Mouse (Mus musculus): ENCODE data around the gene Shkbp1.

Shkbp1 gene

GRCm38 (mm10) chr7:27331854-27332253, 24.0 kb downstream of the Shkbp1 start:
- CTCF ChIA-PET = interaction anchor here (0.6 to 8.5 kb wide), 73 partner anchors 9 to 1576 kb away, joined by 3 to 173 read pairs (median 6); partner anchors contain the start of genes Coq8b (in 1 of the 4), Itpkc (in 1 of the 4), Sertad3 (in 1 of the 4) and Shkbp1 (in 1 of the 4)
- POLR2A ChIA-PET = interaction anchor here in 3 of 4 experiments (0.5 to 21.4 kb wide), 80 partner anchors 9 to 1542 kb away, joined by 3 to 590 read pairs (median 5); partner anchors contain the start of genes BC024978 (in 2 of the 3), Gm20479 (in 2 of the 3), Shkbp1 (in 2 of the 3) and Snrpa (in 2 of the 3)

DNA sequence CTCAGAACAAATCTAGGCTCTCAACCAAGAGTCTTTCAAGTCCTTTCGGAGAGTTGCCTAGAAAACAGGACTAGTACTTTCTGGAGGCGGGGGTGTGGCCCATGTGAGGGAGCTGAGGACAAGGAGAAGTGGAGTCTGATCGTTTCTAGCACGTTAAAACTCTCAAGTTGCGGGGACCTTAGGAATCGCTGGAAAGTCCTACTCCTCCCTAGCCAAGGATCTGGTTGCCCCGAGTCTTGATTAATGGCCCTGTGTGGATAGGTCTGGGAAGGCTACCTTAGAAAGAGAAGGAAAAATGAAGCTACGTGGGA, 24.3 kb downstream of the Shkbp1 start:
- ChIA-PET POLR2A (interaction anchor here (0.5 to 21.4 kb wide), 81 partner anchors 9 to 400 kb away, joined by 3 to 590 read pairs (median 6); partner anchors contain the start of genes BC024978 (in 2 of the 4), Gm20479 (in 2 of the 4), Shkbp1 (in 2 of the 4) and Snrpa (in 2 of the 4)), CTCF (interaction anchor here (0.5 to 8.5 kb wide), 69 partner anchors 9 to 1576 kb away, joined by 3 to 173 read pairs (median 6); partner anchors contain the start of genes Itpkc (in 1 of the 4), Sertad3 (in 1 of the 4) and Shkbp1 (in 1 of the 4))

GRCm38 (mm10) chr7:27330709-27331540, 24.9 kb downstream of the Shkbp1 start:
- ChIA-PET CTCF (interaction anchor here (0.5 to 8.5 kb wide), 75 partner anchors 9 to 433 kb away, joined by 3 to 173 read pairs (median 5); partner anchors contain the start of genes Coq8b (in 1 of the 4), Itpkc (in 1 of the 4), Sertad1 (in 1 of the 4) and Shkbp1 (in 1 of the 4)), POLR2A (interaction anchor here (0.6 to 21.4 kb wide), 98 partner anchors 9 to 401 kb away, joined by 3 to 590 read pairs (median 5); partner anchors contain the start of genes BC024978 (in 2 of the 4), Gm20479 (in 2 of the 4), Sertad1 (in 2 of the 4) and Shkbp1 (in 2 of the 4))

DNA sequence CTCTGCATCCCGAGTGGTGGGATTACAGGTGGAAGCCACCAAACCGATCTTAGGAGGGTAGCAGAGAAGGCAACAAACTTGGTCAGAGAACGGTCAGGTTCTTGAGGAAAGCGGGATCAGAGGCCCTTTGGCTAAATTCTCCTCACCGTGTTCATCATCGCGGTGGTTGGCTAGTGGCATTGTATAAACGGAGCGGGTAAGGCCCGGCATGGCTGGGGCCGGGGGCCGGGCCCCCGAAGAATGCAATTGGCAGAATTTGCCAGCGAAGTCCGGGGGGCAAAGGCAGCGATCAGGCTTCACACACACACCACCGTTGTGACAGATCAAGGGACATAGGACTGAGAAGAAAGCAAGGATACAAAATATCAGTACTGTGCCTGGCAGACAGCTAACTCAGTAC, 25.8 kb downstream of the Shkbp1 start:
- ChIA-PET POLR2A (interaction anchor here in 3 of 4 experiments (0.6 to 21.4 kb wide), 37 partner anchors 8 to 960 kb away, joined by 3 to 590 read pairs (median 8); partner anchors contain the start of genes BC024978 (in 2 of the 3), Gm20479 (in 2 of the 3), Sertad1 (in 2 of the 3) and Shkbp1 (in 2 of the 3)), CTCF (interaction anchor here (0.6 to 8.5 kb wide), 24 partner anchors 12 to 237 kb away, joined by 3 to 173 read pairs (median 6); no protein-coding TSS in a partner anchor)

DNA sequence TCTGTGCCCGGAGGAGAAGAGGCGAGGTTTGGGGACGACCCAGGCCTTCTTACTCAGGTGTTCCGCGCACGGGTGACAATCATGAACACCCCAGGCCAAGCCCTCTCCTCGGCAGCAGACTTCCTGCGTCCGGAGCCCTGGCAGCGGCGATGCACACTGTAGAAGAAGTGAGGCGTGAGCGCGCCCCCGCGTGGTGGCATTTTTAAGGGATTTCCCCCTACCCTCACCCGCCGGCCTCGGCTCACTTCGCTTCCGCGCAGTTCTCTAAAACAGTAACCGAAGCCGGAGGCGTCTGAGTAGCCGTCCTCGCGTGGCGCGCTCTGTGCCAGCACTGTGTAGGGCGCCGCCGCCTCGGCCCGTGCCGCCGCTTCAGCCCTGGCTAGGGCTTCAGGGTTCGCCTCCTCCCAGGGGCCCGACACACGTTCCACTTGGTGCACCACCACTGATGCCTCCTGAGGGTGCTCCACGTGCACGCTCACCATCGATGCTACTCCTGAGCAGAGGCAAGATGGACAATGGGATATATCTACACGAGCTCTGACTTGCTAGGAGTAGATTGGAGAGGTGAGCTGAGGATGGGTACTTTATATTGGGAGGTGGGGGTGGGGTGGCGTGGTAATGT, 26.4 kb downstream of the Shkbp1 start:
- ChIA-PET POLR2A (interaction anchor here in 3 of 4 experiments (0.6 to 21.4 kb wide), 17 partner anchors 10 to 960 kb away, joined by 3 to 590 read pairs (median 6); partner anchors contain the start of genes Gm20479 (in 1 of the 3) and Shkbp1 (in 1 of the 3)), CTCF (interaction anchor here (0.6 to 8.5 kb wide), 16 partner anchors 13 to 238 kb away, joined by 3 to 173 read pairs (median 6); no protein-coding TSS in a partner anchor)

GRCm38 (mm10) chr7:27328648-27329047, 27.2 kb downstream of the Shkbp1 start:
- POLR2A ChIA-PET = interaction anchor here (0.8 to 21.4 kb wide), 15 partner anchors 11 to 158 kb away, joined by 3 to 590 read pairs (median 6); partner anchors contain the start of genes Coq8b (in 1 of the 4), Gm20479 (in 1 of the 4), Sertad1 (in 1 of the 4) and Shkbp1 (in 1 of the 4)

GRCm38 (mm10) chr7:27328161-27328560, 27.7 kb downstream of the Shkbp1 start:
- ChIA-PET POLR2A (interaction anchor here (0.8 to 21.4 kb wide), 13 partner anchors 11 to 159 kb away, joined by 3 to 590 read pairs (median 9); partner anchors contain the start of genes Coq8b (in 1 of the 4), Gm20479 (in 1 of the 4), Sertad1 (in 1 of the 4) and Shkbp1 (in 1 of the 4)), CTCF (interaction anchor here (0.9 to 8.5 kb wide), 11 partner anchors 19 to 81 kb away, joined by 3 to 173 read pairs (median 5); no protein-coding TSS in a partner anchor)

More at GRCm38 (mm10) chr7:27328648-27329047, 27.2 kb downstream of the Shkbp1 start:
- CTCF ChIA-PET = interaction anchor here (1.0 to 8.5 kb wide), 12 partner anchors 20 to 80 kb away, joined by 3 to 173 read pairs (median 5); no protein-coding TSS in a partner anchor

DNA sequence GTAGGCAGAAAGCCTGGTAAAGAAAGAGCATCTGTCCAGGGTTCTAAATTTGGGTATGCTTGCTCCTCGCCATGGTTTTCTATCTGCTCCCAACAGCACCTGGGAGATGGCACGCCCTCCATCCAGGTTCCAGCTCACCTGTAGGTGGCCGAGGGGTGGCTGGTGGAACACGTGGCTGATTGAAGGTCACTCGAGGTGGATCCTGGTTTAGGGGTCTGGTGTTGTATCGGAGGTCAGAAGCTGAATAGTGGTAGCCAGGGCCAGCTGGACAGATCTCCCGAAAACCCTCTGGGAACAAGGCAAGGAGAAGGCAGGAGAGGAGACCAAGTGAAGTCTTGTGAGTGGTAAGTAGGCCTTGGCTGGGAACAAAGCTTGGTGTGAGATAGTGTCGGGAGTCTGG, 28.3 kb downstream of the Shkbp1 start:
- POLR2A ChIA-PET = interaction anchor here in 3 of 4 experiments (1.1 to 21.4 kb wide), 10 partner anchors 10 to 159 kb away, joined by 3 to 590 read pairs (median 10); partner anchors contain the start of genes Gm20479 (in 1 of the 3), Sertad1 (in 1 of the 3) and Shkbp1 (in 1 of the 3)
- CTCF ChIA-PET = interaction anchor here in 3 of 4 experiments (0.9 to 8.5 kb wide), 5 partner anchors 19 to 82 kb away, joined by 4 to 173 read pairs (median 68); no protein-coding TSS in a partner anchor

- CTCF ChIA-PET = interaction anchor here (0.6 to 2.4 kb wide), 35 partner anchors 8 to 181 kb away, joined by 3 to 37 read pairs (median 4); partner anchors contain the start of genes Sertad1 (in 1 of the 4) and Shkbp1 (in 1 of the 4)
- POLR2A ChIA-PET = interaction anchor here (0.5 to 21.4 kb wide), 61 partner anchors 9 to 1138 kb away, joined by 3 to 590 read pairs (median 4); partner anchors contain the start of genes BC024978 (in 2 of the 4), Ltbp4 (in 2 of the 4), Shkbp1 (in 2 of the 4) and Snrpa (in 2 of the 4)
Measured at GRCm38 (mm10) chr7:27326101-27326880, 29.5 kb downstream of the Shkbp1 start.

- ChIA-PET POLR2A (interaction anchor here (0.5 to 21.4 kb wide), 63 partner anchors 8 to 1139 kb away, joined by 3 to 590 read pairs (median 4); partner anchors contain the start of genes BC024978 (in 2 of the 4), Ltbp4 (in 2 of the 4), Shkbp1 (in 2 of the 4) and Snrpa (in 2 of the 4)), CTCF (interaction anchor here (0.6 to 2.4 kb wide), 37 partner anchors 8 to 182 kb away, joined by 3 to 37 read pairs (median 4); partner anchors contain the start of genes Sertad1 (in 1 of the 4) and Shkbp1 (in 1 of the 4))
Measured at GRCm38 (mm10) chr7:27325697-27326096, 30.1 kb downstream of the Shkbp1 start.

- ChIA-PET CTCF (interaction anchor here in 3 of 4 experiments (0.8 to 2.4 kb wide), 12 partner anchors 16 to 150 kb away, joined by 3 to 37 read pairs (median 5); no protein-coding TSS in a partner anchor), POLR2A (interaction anchor here (0.9 to 21.4 kb wide), 20 partner anchors 7 to 183 kb away, joined by 3 to 590 read pairs (median 9); partner anchors contain the start of genes BC024978 (in 1 of the 4), Sertad1 (in 1 of the 4), Shkbp1 (in 1 of the 4) and Snrpa (in 1 of the 4))
Measured at GRCm38 (mm10) chr7:27324928-27325327, 30.9 kb downstream of the Shkbp1 start.

DNA sequence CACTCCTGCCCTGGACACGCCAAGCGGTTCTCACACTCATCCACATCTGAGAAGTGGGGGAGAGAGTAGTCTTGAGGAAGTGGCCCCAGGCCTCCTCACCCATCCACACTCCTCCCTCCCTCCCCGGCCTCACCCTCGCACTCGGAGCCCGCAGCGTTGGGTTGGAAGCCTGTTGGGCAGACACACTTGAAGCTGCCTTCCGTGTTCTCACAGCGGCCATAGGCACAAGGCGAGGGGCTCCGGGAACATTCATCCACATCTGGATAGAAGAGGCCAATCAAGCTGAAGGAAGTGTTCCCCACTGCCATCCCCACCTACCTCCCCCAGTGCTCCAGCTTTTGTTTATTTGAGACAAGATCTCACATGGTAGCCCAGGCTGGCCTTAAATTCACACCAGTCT, 31.7 kb downstream of the Shkbp1 start:
- ChIA-PET POLR2A (interaction anchor here in 3 of 4 experiments (2.9 to 21.4 kb wide), 6 partner anchors 9 to 20 kb away, joined by 19 to 590 read pairs (median 34); no protein-coding TSS in a partner anchor), CTCF (interaction anchor here in 2 of 4 experiments (1.1 to 2.4 kb wide), 3 partner anchors 15 to 39 kb away, joined by 3 to 18 read pairs (median 13); no protein-coding TSS in a partner anchor)

GRCm38 (mm10) chr7:27323001-27323400, 32.8 kb downstream of the Shkbp1 start:
- CTCF ChIA-PET = interaction anchor here in 3 of 4 experiments (0.6 to 1.6 kb wide), 7 partner anchors 9 to 96 kb away, joined by 3 to 11 read pairs (median 5); no protein-coding TSS in a partner anchor
- POLR2A ChIA-PET = interaction anchor here in 3 of 4 experiments (0.6 to 21.4 kb wide), 11 partner anchors 9 to 227 kb away, joined by 3 to 590 read pairs (median 6); partner anchors contain the start of gene Sertad1 (in 1 of the 3)

DNA sequence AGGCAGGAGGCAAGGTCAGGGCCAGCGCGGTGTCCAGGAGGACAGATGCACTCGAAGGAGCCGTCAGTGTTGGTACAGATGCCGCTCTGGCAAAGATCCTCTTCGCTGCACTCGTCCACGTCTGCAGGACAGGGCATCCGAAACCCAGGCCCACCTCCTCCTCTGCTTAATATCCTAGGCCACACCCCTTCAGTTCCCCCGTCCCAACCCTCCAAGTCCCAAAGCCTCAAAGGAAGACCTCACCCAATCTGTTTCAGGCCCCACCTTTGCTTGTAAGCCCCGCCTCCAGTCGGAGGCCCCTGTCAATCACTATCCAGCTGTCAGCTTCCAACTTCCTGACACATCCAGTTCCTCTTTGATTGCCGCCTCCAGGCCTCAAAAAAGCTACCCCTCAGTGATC, 33.5 kb downstream of the Shkbp1 start:
- CTCF ChIA-PET = interaction anchor here (0.6 to 1.6 kb wide), 9 partner anchors 8 to 204 kb away, joined by 3 to 11 read pairs (median 4); no protein-coding TSS in a partner anchor
- POLR2A ChIA-PET = interaction anchor here in 3 of 4 experiments (0.6 to 21.4 kb wide), 10 partner anchors 9 to 165 kb away, joined by 3 to 590 read pairs (median 6); partner anchors contain the start of gene Sertad1 (in 1 of the 3)

- POLR2A ChIA-PET = interaction anchor here in 3 of 4 experiments (0.5 to 21.4 kb wide), 6 partner anchors 10 to 76 kb away, joined by 3 to 590 read pairs (median 4); no protein-coding TSS in a partner anchor
- CTCF ChIA-PET = interaction anchor here in 2 of 4 experiments (0.5 to 2.0 kb wide), 4 partner anchors 12 to 46 kb away, joined by 4 to 5 read pairs (median 4); no protein-coding TSS in a partner anchor
Measured at GRCm38 (mm10) chr7:27319411-27319810, 36.4 kb downstream of the Shkbp1 start.
